Mouse (Mus musculus) megakaryocyte, adult 5-6 weeks (primary cell): ENCODE measurements around the gene Inip. TPM values are rescaled to one million over a fixed set of nuclear protein-coding genes. Genes with fewer than 3 reads are reported as not detected.

Experiments used
- ATAC-seq: 2 replicates; pipeline ENCODE4 v1.8.0; 2016; ENCODE audit warnings: mild to moderate bottlenecking, inconsistent platforms; ENCODE audit not compliant: poor library complexity, severe bottlenecking
- total RNA-seq, 2 experiments: library from RNA; stranded (forward) in 1 of 2; stranded (reverse) in 1 of 2; fragments of 153-499, 151-499 nt in 1 of 2; fragments of 221-1000, 200-1000 nt in 1 of 2; gene quantifications; 2 replicates each; pipeline versions ENCODE4 v1.2.3 to v1.2.4; 2015 to 2017

Gene Inip
- total RNA-seq (2015), result 41.6 and 49.0 TPM in 2 replicates
- 47.3 and 52.7 TPM in 2 replicates for total RNA-seq (2017)

- no peak for ATAC-seq
These were observed at the start of gene Inip for GRCm38 (mm10) chr4:59801489-59801888. Gene Inip (minus strand): TSS chr4:59801589.

- ATAC-seq, result peak; percentile 82
These were observed 48.8 kb upstream of the Inip start for GRCm38 (mm10) chr4:59850181-59850580.

- no peak for ATAC-seq
These were observed 46.1 kb upstream of the Inip start for GRCm38 (mm10) chr4:59847447-59847846.

GRCm38 (mm10) chr4:59845245-59845637, 43.9 kb upstream of the Inip start:
- no peak for ATAC-seq

GRCm38 (mm10) chr4:59844460-59845244, 43.3 kb upstream of the Inip start:
- peak; percentile 64 for ATAC-seq

GRCm38 (mm10) chr4:59837659-59838058, 36.3 kb upstream of the Inip start:
- ATAC-seq, result peak; percentile 90

- peak; percentile 48; the same call in 1 of the 2 replicates for ATAC-seq
These were observed 31.4 kb upstream of the Inip start for GRCm38 (mm10) chr4:59832810-59833209.

GRCm38 (mm10) chr4:59831038-59831437, 29.6 kb upstream of the Inip start:
- no peak for ATAC-seq

GRCm38 (mm10) chr4:59829072-59829471, 27.7 kb upstream of the Inip start:
- no peak for ATAC-seq

GRCm38 (mm10) chr4:59826381-59826780, 25.0 kb upstream of the Inip start:
- no peak for ATAC-seq

- ATAC-seq, result no peak
These were observed 24.2 kb upstream of the Inip start for GRCm38 (mm10) chr4:59825634-59826033.

GRCm38 (mm10) chr4:59824860-59825259, 23.5 kb upstream of the Inip start:
- no peak for ATAC-seq

GRCm38 (mm10) chr4:59823470-59823869, 22.1 kb upstream of the Inip start:
- peak; percentile 17; the same call in 1 of the 2 replicates for ATAC-seq

GRCm38 (mm10) chr4:59822119-59822518, 20.7 kb upstream of the Inip start:
- peak; percentile 71 for ATAC-seq

- ATAC-seq, result peak; percentile 30
These were observed 20.1 kb upstream of the Inip start for GRCm38 (mm10) chr4:59821516-59821915.

GRCm38 (mm10) chr4:59819477-59820022, 18.2 kb upstream of the Inip start:
- ATAC-seq, result peak; percentile 23; the same call in 1 of the 2 replicates

GRCm38 (mm10) chr4:59819054-59819472, 17.7 kb upstream of the Inip start:
- no peak for ATAC-seq

GRCm38 (mm10) chr4:59818498-59818897, 17.1 kb upstream of the Inip start:
- ATAC-seq, result no peak

GRCm38 (mm10) chr4:59817790-59818189, 16.4 kb upstream of the Inip start:
- ATAC-seq, result no peak

- ATAC-seq, result no peak
These were observed 15.1 kb upstream of the Inip start for GRCm38 (mm10) chr4:59816477-59816876.

- no peak for ATAC-seq
These were observed 14.6 kb upstream of the Inip start for GRCm38 (mm10) chr4:59816016-59816415.

GRCm38 (mm10) chr4:59815121-59815810, 13.9 kb upstream of the Inip start:
- peak; percentile 77 for ATAC-seq
